Mouse (Mus musculus) left cerebral cortex, adult 11 months (tissue): Measurements from ENCODE around the gene Gm45713.
"Not testable (repeated sequence)": the region's sequence is repeated elsewhere in the genome, so short reads cannot be mapped to it uniquely, and the experiment has no call there.

Experiments
- DNase-seq: peaks from one replicate; pipeline ENCODE4 v3.0.0; 2022; ENCODE audit warnings: low spot score

Gm45713 gene

DNA sequence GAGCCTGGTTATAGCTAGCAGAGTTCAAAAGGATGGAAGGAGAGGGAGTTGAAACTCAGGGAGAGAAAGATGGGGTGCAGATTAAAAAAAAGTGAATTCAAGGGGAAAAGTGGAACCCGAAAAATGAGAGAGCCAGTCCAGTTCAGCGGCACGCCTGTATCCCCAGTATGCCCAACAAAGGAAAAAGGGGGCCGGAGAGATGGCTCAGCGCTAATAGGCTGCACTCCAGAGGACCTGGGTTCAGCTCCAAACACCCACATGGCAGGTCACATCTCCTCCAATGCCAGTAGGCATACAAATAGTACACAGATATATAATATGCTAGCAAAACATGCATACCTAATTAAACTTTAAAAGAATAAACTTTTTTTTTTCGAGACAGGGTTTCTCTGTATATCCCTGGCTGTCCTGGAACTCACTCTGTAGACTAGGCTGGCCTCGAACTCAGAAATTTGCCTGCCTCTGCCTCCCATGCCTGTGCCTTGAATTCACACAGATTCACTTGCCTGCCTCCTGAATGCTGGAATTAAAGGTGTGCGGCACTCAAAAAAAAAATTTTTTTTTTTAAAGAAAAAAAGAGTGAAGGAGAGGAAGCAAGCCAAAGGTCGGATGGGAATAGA is 27.1 kb upstream of the Gm45713 start:
- no peak for DNase-seq

DNA sequence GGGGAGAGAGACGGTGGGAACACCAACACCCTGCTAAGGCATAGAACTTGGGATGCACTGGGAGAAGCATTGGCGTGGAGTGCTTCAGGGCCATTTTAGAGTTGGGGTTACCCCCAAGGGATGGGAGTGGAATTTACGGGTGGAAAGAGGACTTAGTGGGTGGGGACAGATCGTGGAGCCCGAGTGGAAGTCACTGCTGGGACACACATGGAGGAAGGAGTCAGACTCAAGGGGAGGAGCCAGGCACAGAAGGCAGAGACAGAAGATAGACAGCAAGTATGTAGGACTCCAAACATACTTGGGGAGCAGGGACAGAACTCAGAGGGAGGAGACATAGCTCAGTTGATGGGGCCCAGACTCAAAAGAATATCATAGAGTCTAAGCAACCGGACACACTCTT is 26.5 kb upstream of the Gm45713 start:
- no peak for DNase-seq

DNA sequence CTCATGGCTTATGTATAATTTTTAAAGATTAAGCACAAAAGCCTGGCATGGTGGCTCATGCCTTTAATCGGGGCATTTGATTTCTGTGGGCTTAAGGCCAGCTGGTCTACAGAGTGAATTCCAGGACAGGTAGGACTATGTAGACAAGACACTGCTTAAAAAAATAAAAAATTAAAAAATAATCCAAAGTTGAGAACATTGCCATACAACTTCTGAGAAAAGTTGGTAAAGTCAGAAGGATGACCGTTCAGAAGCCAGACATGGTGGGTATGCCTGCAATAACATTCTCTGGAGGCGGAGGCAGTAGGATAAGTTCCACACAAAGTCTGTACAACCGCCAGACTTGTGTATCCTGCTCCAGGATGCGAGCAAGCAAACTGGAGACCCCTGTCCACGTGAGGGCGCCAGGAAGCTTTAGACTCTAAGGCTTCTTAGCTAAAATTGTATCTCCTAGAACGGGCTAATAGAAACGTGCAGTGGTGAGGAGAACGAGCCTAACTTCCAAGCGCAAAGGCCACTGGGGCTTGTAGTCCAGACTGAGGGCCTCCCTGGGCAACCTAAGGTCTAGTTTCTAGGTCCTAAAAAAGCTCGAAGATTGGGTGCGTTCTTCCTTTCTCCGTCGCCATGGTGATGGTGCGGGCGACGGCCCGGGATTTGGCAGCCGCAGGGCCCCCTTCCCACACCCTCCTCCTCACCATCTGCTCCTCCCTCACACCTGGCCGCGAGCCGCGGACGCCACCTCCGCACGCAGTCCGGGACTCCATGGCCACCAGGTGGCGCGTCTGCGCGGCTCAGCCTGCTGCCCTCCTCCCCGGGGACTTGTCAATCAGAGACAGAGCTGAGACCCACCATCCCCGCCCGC is 25.8 kb upstream of the Gm45713 start:
- peak; percentile 83 for DNase-seq

DNA sequence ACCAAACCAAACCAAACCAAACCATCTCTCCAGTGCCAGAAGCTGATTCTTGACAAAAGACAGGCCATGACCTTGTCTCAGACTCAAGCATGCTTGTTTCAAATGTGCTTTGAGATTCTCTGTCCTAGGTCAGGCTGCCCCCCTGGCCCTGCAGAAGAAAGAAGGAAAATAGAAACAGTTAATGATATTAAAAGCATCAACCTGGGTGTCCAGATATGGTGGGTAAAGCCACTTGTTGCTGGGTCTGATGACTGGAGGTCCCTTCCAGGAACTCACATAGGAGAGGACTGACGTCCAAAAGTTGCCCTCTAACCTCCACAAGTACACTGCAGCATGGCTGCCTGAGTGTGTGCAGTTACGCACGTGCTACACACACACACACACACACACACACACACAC is 24.8 kb upstream of the Gm45713 start:
- no peak for DNase-seq

DNA sequence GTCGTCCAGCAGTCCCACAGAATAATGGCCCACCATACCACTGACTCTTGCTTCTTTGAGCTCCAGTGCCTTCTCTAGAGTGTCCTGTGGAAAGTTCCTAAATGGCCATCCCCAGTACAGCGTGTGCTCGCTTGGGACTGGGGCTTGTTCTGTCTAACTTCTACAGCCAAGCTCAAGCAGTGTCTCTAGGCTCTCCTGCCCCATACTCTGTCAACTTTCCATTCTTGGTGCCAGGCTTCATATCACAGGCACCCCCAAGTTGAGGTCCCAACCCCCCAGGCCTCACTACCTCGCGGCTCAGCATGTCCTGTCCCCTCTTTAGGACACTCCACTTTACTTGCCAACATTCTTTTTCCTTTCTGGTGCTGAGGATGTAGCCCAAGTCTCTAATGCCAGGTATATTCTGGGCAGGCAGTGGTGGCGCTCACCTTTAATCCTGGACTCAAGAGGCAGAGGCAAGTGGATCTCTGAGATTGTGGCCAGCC is 24.3 kb upstream of the Gm45713 start:
- DNase-seq = no peak

DNA sequence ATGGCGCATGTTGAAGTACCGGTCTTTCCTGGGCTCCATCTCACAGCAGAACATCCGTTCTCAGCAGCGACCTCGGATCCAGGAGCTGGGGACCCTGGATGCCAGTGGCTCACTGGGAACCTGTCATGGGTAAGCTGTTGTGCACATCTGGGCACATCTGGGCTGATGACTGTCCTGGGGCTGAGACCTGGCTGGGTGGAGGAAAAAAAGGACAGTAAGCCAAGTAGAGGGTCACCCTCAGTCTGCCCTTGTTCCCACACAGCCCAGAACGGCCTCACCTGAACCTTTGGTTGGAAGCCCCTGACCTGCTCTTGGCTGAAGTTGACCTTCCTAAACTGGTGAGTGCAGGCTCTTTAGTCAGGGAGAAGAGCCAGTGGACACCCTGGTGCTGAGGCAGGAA is 23.0 kb upstream of the Gm45713 start:
- no peak for DNase-seq

DNA sequence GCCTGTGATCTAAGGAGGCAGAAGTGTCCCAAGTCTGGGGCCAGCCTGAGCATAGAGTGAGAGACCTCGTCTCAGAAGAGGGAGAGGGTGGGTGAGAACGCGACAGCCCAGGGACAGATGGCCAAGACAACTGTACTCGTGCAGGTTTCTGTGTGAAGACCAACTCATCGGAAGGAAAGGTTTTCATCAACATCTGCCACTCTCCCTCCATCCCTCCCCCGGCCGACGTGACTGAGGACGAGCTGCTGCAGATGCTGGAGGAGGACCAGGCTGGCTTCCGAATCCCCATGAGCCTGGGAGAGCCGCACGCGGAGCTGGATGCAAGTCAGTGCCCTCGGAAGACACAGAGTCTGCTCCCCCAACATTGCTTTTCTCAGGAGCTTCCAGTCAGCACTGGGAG is 21.4 kb upstream of the Gm45713 start:
- no peak for DNase-seq

DNA sequence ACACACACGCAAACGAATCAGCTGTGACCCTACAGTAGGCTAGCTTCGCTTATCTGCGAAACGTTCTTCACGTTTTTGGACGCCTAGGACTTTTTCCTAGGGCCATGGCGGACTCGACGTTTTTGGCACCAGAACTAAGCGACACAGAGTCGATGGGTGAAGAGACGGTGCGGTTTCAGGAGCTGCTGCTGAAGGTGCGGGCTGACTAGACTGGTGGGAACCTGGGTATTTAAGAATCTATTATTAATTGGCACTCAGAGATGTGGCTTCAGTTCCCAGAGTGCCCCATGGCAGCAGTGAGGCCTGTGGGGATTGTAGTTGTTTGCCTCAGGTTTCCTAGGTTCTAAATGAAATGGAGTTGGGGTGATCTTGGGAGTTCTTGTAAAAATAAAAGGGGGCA is 20.2 kb upstream of the Gm45713 start:
- no peak for DNase-seq

DNA sequence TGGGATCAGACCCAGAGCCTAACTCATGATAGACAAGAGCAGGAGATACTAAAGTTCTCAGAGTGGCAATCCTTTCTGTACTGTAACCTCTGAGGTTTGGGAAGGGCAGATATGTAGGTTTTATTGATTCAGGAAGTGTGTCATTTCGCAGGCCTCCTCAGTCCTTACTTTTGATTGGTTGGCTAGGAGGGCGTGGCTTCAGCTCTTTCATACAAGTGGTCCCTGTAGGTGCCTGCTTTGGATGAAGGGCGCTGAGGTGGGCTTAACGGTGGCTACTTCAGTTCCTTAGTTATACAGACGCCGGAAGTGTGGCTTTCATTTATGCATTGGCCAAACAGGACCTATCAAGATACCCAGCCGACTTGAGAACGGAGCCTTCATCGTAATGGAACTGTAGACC is 19.6 kb upstream of the Gm45713 start:
- DNase-seq = no peak

DNA sequence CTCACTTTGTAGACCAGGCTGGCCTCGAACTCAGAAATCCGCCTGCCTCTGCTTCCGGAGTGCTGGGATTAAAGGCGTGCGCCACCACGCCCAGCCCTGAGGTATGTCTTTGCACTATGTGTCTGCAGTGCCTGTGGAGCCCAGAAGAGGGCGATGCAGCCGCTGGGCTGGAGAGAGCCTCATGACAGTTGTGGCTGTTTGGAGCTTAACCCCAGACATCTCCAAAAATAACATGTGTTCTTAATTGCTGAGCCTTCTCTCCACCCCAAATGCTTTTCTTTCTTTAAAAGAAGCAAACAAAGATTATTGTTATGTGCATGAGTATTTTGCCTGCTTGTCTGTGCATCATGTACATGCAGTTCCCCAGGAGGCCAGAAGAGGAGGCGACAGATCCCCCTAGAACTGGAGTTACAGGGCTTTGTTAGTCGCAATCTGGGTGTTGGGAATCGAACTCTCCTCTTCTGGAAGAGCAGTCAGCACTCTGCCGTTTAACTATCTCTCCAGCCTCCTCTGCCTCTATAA is 19.0 kb upstream of the Gm45713 start:
- no peak for DNase-seq

DNA sequence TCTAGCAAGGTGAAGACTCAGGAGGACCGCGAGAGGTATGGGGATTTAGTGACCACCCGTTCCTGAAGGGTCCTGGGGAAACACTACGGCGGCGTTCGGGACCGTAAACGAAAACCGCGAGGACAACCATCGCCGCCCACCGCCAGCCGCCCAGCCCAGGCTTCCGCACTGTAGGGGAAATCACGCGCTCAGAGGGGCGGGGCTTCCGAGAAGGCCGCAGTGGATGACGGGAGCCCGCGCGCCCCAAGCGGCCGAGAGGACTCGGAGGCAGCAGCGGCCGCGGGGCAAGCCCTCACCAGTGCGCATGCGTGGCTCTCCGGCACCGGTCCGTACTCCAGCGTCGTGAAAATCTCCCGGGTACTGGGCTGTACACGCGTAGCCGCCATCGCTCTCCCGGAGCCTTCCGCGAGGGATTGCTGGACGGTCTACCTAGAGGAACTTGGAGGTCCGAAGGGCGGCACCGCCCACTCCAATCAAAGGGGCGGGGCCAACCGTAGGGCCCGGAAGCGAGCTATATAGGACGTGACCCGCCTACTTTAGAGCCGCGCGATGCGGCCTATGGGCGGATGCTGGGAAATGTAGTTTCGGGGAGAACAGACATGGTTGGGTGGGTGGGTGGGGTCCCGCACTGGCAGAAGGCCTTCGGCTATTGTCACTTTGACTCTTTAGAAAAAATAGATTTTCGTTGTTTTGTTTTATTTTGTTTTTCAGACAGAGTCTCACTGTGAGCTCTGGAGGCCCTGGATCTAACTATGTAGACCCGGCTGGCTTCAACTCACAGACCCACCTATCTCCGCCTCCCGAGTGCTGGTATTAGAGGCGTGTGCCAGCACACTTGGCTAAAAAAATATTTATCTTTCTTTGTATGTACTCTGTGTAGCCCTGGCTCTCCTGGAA is 18.3 kb upstream of the Gm45713 start, which contains the start of the genes Pih1d1 and Aldh16a1:
Pih1d1 (plus strand) TSS at position 208 of the 897 bp plus-strand sequence.
Aldh16a1 (minus strand) TSS at position 489 of the 897 bp plus-strand sequence.
- peak; percentile 95 for DNase-seq

DNA sequence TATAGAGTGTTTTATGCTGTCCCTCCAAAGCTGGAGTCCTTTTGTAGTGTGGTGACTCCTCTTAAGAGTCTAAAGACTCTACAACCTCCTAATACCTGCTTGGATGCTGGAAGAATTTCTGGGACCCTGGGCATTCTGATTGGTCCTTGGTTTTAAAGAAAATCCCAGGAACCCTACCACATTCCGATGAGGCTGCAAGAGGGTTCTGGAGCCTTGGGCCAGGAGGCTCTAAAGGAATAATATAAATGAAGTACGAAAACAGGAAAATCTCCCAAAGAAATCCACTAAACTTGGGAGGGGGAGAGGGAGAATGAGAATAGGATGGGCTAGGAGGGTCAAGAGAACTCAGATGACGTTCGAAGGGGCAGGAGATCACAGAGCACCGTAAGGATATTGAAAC is 17.6 kb upstream of the Gm45713 start:
- no peak for DNase-seq

DNA sequence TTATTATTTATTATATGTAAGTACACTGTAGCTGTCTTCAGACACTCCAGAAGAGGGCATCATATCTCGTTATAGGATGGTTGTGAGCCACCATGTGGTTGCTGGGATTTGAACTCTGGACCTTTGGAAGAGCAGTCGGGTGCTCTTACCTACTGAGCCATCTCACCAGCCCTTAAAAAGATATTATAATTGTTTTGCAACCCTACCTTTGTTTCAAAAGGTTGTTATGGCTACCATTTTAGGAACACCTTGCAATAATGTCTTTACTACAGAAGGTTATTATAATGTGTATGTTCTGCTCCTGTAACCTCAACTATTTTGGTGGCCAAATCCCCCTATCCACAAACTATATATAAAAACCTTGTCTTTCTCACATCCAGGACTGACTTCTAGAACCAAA is 17.0 kb upstream of the Gm45713 start:
- not testable (repeated sequence) for DNase-seq

DNA sequence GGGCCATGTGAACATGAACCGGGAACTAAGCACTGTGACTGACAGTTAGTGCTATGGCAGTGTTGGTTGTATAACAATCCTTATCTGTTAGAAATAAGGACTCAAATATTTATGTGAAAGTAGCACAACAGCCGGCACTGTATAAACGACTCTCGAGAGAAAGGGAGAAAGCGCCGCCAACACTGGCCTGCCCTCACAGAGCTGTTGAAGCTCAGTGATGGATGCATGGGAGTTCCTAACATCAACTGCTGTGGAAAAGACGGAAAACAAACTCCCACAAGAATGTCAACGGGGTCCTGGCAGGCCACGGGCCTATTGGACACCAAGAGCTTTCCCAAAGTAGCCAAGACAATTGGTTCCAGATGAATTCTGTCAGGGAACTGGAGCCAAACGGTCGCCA is 15.3 kb upstream of the Gm45713 start:
- no peak for DNase-seq

DNA sequence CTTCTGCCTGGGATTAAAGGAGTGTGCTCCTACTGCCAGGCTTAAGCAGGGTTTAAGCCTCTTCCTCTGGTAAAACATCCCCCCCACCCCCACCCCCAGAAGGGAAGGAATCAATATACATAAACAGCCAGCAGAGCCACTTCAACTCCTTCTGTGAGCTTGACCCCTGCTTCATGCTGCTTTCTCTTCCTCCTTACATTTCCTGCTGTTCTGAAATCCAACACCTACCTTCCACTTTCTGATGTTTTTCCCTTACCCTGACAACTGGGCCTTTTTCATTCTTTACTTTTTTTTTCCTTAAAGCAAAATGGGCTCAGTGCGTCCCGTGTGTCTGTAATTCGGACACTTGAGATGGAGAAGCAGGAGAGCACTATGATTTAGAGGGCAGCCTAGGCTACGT is 14.3 kb upstream of the Gm45713 start:
- DNase-seq = no peak

DNA sequence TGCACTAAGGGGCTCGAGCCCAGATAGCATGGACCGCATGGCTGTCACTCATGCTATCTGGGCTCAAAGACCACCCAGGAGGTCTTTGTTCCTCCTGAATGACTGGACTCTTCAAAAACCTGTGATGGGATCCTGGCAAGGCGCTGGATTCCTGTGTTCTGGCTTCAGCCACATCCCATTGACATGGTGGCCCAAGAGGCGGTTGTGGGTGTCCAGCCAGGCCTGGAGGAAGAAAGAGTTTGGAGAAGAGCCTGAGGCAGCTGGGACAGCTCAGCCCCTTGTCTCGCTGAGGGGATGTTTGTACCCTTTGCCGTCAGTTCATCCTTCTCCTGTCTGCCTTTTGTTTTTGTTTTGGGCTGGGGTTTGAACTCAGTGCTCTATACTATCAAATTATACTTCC is 13.5 kb upstream of the Gm45713 start:
- DNase-seq = no peak

DNA sequence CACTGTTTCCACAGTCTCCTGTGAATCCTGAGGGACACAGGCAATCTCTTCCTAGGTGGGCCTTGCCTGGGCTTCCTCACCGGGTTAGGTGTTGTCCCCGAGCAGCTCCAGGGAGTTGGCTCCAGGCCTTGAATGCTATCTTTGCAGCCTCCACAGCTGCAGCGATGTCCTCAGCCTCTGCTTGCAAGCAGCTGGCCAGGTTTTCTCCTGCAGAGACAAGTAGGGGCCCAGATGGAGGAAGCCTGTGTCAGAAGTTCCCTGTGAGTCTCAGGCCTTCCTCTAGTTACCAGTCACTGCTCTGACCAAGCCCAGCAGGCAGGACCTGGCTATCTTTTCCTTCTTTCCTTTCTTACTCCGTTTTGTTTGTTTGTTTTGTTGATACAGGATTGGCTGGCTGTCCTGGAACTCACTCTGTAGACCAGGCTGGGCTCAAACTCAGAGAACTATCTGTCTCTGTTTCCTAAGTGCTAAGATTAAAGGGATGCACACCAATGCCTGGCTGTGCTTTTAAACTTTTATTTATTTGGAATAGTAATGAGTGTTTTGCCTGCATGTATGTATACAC is 12.6 kb upstream of the Gm45713 start:
- DNase-seq = no peak

DNA sequence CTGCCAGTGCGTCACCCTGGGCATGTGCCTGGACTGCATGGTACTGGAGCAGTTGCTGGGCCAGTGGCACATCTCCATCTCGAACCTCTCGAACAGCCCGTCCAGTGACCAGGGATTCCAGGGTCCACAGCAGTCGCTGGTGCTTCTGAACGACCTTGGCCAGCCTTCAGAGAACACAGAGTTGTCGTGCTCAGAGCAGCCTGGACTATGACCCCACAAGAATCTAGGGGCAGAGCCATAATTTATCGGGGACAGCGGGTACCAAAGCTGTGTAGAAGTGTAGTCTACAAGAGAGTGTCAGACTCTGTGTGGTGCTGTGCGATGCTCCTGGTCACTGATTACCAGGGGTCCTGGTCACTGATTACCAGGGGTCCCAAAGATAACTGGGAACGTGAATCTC is 11.9 kb upstream of the Gm45713 start:
- no peak for DNase-seq

DNA sequence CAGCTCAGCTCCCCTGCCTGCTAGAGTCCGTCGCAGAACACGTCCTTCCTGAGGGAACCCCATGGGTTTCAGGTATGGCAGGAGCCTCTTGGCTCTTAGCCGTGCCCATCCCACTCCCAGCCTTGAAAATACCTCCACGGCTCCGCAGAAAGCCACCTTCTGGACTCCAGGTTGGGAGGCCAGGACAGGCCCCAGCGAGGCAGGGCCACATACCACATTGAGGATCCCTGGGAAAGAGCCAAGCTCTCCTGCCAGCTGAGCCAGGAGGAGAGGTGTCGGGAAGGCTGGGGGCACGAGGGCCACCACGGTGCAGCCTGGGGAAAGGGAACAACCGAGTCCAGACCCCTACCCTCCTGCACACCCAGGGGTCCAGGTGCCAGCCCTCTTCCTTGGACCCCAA is 11.2 kb upstream of the Gm45713 start:
- DNase-seq = no peak

DNA sequence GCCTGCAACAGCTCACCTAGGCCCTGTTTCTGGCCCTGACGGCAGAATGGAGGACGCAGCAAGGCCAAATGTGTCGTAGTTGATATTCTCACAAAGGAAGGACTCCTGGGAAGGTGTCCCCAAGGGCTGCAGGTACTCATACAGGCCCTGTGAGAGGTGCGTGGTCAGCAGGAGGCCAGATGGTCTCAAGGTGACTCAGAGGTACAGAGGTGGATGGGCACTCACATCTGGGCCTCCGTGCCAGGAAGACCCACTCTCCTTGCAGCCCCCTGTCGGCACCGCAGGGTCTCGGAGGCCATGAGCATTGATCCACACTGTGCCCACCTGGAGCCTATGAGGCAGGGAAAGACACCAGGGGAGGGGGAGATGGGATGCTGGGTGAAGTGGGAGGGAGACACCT is 9.4 kb upstream of the Gm45713 start:
- DNase-seq = no peak

DNA sequence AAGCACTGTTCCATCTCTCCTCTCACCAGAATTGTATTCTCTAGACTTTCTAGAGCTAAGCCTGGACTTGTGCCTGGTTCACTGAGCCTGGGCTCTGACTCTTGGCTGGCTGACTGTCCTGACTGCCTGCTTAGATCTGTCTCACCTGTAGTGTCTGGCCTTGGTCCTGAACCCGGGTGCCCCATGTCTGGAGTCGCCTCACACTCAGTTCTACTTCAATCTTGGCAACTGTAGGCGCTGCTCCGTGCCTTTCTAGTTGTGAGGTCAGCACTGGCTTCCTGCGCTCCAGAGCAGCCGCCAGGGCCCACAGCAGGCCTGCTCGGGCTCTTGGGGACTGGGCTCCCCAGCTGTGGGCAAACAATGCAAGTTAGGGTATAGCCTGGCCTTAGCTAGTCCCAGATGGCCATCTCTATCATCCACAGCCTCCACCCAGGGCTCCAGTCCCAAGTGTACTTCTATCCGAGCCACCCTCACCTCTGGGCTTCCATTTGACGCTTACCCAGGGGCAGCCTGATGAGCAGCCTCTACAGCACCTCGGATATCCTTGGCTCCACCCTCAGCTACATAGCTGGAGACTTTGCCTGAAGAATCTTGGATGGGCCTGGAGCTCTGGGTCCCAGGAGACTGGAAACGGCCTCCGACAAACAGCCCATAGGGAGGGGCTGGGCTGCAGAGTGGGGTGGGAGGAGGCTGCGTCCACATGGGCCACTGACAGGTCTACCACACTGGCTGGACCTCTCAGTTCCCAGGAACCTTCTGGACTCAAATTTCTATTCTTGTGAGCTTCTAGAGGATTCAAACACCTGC is 8.5 kb upstream of the Gm45713 start:
- no peak for DNase-seq
